Mouse (Mus musculus): Measurements from ENCODE around the gene Ing1. TPM values are rescaled to one million over a fixed set of nuclear protein-coding genes. Genes with fewer than 3 reads are reported as not detected.

The Ing1 gene
- polyA plus RNA-seq, 1 experiment from 2014 or later: 39.9 TPM

DNA sequence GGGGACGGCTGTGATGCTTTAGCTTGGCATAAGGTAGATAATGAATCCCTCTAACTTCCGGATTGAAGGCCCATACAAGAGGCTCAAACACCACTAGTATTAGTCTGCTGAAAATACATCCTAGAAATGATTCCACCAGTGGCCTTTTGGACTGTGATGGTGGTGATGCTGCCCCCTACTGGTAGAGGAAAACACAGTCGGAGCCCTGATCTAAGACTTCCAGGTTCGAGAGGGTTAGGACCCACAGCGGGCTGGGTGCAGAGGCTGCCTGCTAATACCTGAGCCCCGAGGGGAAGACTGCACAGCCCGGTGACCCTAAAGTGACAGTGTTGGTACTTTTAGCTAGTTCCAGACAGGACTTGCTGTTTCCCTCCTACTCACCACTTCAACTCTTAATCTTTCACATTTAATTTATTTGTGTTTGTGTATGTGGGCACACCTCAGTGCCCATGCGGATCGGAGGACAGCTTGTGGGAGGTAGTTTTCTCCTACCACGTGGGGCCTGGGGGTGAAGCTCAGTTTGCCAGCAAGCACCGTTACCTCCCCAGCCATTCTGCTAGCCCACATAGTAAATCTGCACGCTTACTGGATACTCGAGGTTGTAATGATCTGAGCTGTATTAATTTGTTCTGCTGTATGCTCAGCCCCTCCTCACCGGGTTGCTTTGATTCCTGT lies 46.8 kb downstream of the Ing1 start:
- 0 out of 2 replicates have a peak overlapping the region, but pooled peaks have one; percentile 14 for H3K4me2 ChIP-seq
- no peaks in the 10 kb centered on the region for H3K27me3 ChIP-seq
- WGBS: 34% methylated on average over 14 of the region's 14 CpGs
- peaks cover 12% of the 10 kb centered on the region for H3K36me3 ChIP-seq
- no peaks in the 10 kb centered on the region for H3K4me1 ChIP-seq
- peak; percentile 60 for ATAC-seq (ENCODE audit: insufficient number of reproducible peaks, low FRiP score, low TSS enrichment, low read depth)
- H3K27ac ChIP-seq: no peak overlapping the region
- H3K9me3 ChIP-seq: no peaks in the 10 kb centered on the region
- H3K4me3 ChIP-seq: no peak overlapping the region
- no peak overlapping the region for H3K9ac ChIP-seq

DNA sequence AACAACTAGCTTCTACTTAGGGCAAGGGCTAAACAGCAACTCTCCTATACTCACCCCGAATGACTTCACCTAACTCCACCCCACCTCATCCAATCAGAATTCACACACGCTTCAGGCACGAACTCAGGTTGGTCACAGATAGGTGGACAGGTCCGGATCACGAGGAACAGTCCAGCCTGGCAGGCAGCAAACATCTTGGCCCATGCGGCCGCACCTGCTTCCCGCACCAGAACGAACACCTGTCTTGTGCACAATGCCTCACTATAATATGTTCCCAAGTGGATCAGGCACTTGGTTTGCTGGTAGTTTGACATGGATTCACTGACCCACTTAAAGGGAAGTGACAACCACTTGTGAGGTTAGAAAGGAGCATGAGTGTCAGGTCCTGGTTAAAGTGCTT lies 53.5 kb downstream of the Ing1 start:
- 96% methylated on average over 9 of the region's 9 CpGs for WGBS
- H3K36me3 ChIP-seq: peaks cover 70% of the 10 kb centered on the region

More for the DNA sequence above, 53.5 kb downstream of the Ing1 start:
- H3K9me3 ChIP-seq: no peaks in the 10 kb centered on the region
- no peak overlapping the region for H3K27ac ChIP-seq
- no peaks in the 10 kb centered on the region for H3K27me3 ChIP-seq
- ATAC-seq (ENCODE audit: insufficient number of reproducible peaks, low FRiP score, low TSS enrichment, low read depth): no peak
- no peak overlapping the region for H3K4me2 ChIP-seq
- no peak overlapping the region for H3K9ac ChIP-seq
- no peaks in the 10 kb centered on the region for H3K4me1 ChIP-seq
- H3K4me3 ChIP-seq: no peak overlapping the region

Other genes starting within 250 kb of the Ing1 start
- gene Col4a2, start 242.8 kb upstream of the Ing1 start, polyA plus RNA-seq (2015; fragmentation: Nextera tagmentation; extraction: Ambion mirVana): 77.4 and 83.3 TPM in 2 replicates
- gene Col4a1, start 242.7 kb upstream of the Ing1 start, polyA plus RNA-seq (2015; fragmentation: Nextera tagmentation; extraction: Ambion mirVana): 172 and 209 TPM in 2 replicates
- gene Rab20, start 76.9 kb upstream of the Ing1 start, polyA plus RNA-seq (2015; fragmentation: Nextera tagmentation; extraction: Ambion mirVana): 1.8 and 2.0 TPM in 2 replicates
- 117 and 124 TPM in 2 replicates for gene Naxd, start 58.1 kb upstream of the Ing1 start, polyA plus RNA-seq (2015; fragmentation: Nextera tagmentation; extraction: Ambion mirVana)
- gene Cars2, start 4.8 kb upstream of the Ing1 start, polyA plus RNA-seq (2015; fragmentation: Nextera tagmentation; extraction: Ambion mirVana): 25.9 and 29.7 TPM in 2 replicates
- gene Ankrd10, start 80.2 kb downstream of the Ing1 start, polyA plus RNA-seq (2015; fragmentation: Nextera tagmentation; extraction: Ambion mirVana): 83.0 and 88.2 TPM in 2 replicates
- gene 1700016D06Rik, start 145.5 kb downstream of the Ing1 start, polyA plus RNA-seq (2015; fragmentation: Nextera tagmentation; extraction: Ambion mirVana): 0.53 TPM in 1 of 2 replicates, not detected in the other
- 50.1 and 55.5 TPM in 2 replicates for gene Arhgef7, start 172.2 kb downstream of the Ing1 start, polyA plus RNA-seq (2015; fragmentation: Nextera tagmentation; extraction: Ambion mirVana)

All from limb, embryonic 15.5 days (tissue).